Mouse (Mus musculus): ENCODE measurements around the gene Cd34. TPM values are rescaled to one million over a fixed set of nuclear protein-coding genes. Genes with fewer than 3 reads are reported as not detected.
A peak's percentile ranks its signal among the peaks of the same experiment; 100 is the strongest.

The Cd34 gene
- total and polyA plus RNA-seq, 3 experiments: 0.14 TPM; not detected in 2

DNA sequence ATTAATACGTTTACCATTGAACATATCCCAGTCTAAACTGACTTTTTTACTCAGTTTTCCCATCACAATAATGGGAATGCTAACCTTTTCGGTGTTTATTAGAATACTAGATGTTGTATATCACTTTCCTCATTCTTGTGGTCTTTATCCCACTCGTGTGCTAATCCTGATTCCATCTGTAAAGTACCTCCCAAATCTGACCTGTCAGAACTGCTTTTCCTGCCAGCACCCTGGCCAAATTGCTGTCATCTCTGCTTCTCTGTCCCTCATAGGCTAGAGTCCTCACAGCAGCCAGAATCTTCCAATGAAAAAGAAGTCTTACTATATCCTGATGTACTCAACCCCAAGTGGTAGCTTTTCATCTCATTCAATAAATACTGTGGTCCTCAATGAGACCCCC, 46.3 kb downstream of the Cd34 start:
- H3K27ac ChIP-seq (ENCODE audit: control insufficient read depth, low read depth, low read length): peak overlapping the region; percentile 45
- TF ChIP-seq MAX (IDR thresholded peaks at IDR 0.05; ENCODE audit: low read length) (no peak), EP300 (IDR thresholded peaks at IDR 0.05; ENCODE audit: low read depth in 1 of 2, low read length in 2 of 2) (0 out of 4 replicates have a peak, but pooled peaks of 1 of the 2 experiments have one; percentile 9), MEF2A (IDR thresholded peaks at IDR 0.05; ENCODE audit: extremely low read depth, insufficient replicate concordance, low read depth, low read length, poor library complexity, severe bottlenecking) (no peak), UBTF (IDR thresholded peaks at IDR 0.05; ENCODE audit: borderline replicate concordance, insufficient read depth, low read depth, low read length) (no peak), CHD1 (IDR thresholded peaks at IDR 0.05; ENCODE audit: low read depth, low read length) (0 out of 2 replicates have a peak, but pooled peaks have one; percentile 2), RAD21 (IDR thresholded peaks at IDR 0.05; ENCODE audit: low read depth, low read length) (no peak), MXI1 (IDR thresholded peaks at IDR 0.05; ENCODE audit: low read depth, low read length) (no peak), ELF1 (IDR thresholded peaks at IDR 0.05; ENCODE audit: low read depth, low read length) (no peak), RCOR1 (IDR thresholded peaks at IDR 0.05; ENCODE audit: low read depth, low read length) (0 out of 2 replicates have a peak, but pooled peaks have one; percentile 52), BHLHE40 (IDR thresholded peaks at IDR 0.05; ENCODE audit: borderline replicate concordance, low read depth, low read length) (no peak), ETS1 (IDR thresholded peaks at IDR 0.05; ENCODE audit: low read depth, low read length) (no peak)

DNA sequence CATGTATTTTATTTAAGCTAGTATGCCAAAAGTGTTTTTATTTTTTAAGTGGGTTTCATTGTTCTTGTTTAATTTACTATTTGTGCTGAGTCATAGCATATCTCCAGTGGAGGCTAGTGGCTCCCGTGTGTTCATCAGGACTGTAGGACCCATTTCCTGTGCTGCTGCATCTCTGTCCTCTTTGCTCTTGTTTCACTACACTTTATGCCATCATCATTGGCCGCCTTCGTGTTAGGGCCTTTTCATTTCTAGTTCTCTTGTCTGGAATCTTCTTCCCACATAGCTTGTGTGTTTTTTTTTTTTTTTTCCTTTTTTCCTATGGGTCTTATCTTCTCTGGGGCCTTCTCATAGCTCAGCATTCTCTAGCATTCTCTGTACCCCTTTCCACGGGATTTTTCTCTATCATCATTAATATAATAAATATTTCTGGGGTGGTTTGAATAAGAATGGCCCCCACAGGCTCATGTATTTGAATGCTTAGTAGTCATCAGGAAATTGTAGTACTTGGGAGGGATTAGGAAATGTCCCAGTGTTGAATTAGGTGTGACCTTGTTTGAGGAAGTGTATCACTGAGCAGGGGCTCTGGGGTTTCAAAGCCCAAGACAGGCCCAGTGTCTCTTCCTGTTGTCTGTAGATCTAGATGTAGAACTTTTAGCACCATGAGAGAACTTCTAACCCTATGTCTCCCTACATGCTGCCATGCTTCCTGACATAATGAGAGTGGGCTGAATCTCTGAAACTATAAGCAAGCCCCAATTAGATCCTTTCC, 47.0 kb downstream of the Cd34 start:
- Histone ChIP-seq H3K4me1 (ENCODE audit: control insufficient read depth in 1 of 2, insufficient read depth in 2 of 2, low read length in 2 of 2) (peaks cover 32 to 50% of the 10 kb centered on the region in 2 experiments), H3K79me2 (ENCODE audit: control insufficient read depth, insufficient read depth, low read length, poor library complexity) (no peaks in the 10 kb centered on the region; the same call in 1 of the 2 replicates), H3K27ac (ENCODE audit: control insufficient read depth, low read depth, low read length) (peak overlapping the region; percentile 57), H3K9ac (ENCODE audit: control insufficient read depth, low read depth, low read length, poor library complexity, severe bottlenecking) (peak overlapping the region; percentile 31; the same call in 1 of the 2 replicates), H3K9me3 (replicated peaks; ENCODE audit: insufficient read depth, low read length) (no peaks in the 10 kb centered on the region), H3K36me3 (ENCODE audit: control insufficient read depth in 1 of 2, insufficient read depth in 2 of 2, low read length in 2 of 2) (peaks cover 0 to 51% of the 10 kb centered on the region in 2 experiments; a peak in 2 of 4 replicates), H3K27me3 (ENCODE audit: control insufficient read depth in 1 of 2, insufficient read depth in 2 of 2, low read length in 2 of 2) (no peaks in the 10 kb centered on the region), H3K4me3 (ENCODE audit: control insufficient read depth in 1 of 2, insufficient read depth in 1 of 2, low read depth in 2 of 2, low read length in 2 of 2) (no peak overlapping the region)
- peak; percentile 57; the same call in 1 of the 2 replicates for TF ChIP-seq HCFC1 (IDR thresholded peaks at IDR 0.05; ENCODE audit: low read depth, low read length)
- TF ChIP-seq GATA1 (IDR thresholded peaks at IDR 0.05; ENCODE audit: low read depth, low read length): peak; percentile 56
- peak; percentile 82 for TF ChIP-seq ZNF384 (IDR thresholded peaks at IDR 0.05; ENCODE audit: low read depth, low read length)
- no peak for TF ChIP-seq KAT2A (conservative IDR thresholded peaks at IDR 0.05; ENCODE audit: low read depth, low read length)
- 0 out of 2 replicates have a peak, but pooled peaks have one; percentile 9 for TF ChIP-seq RCOR1 (IDR thresholded peaks at IDR 0.05; ENCODE audit: low read depth, low read length)
- peak; percentile 52; the same call in 1 of the 2 replicates for TF ChIP-seq ELF1 (IDR thresholded peaks at IDR 0.05; ENCODE audit: low read depth, low read length)
- peak; percentile 89 for TF ChIP-seq GABPA (IDR thresholded peaks at IDR 0.05; ENCODE audit: low read depth, low read length)
- TF ChIP-seq EP300 (IDR thresholded peaks at IDR 0.05; ENCODE audit: low read depth in 1 of 2, low read length in 2 of 2): peak; percentile 10 to 47; a peak in 3 of 4 replicates
- TF ChIP-seq CHD1 (IDR thresholded peaks at IDR 0.05; ENCODE audit: low read depth, low read length): peak; percentile 73; the same call in 1 of the 2 replicates
- 0 out of 2 replicates have a peak, but pooled peaks have one; percentile 19 for TF ChIP-seq MXI1 (IDR thresholded peaks at IDR 0.05; ENCODE audit: low read depth, low read length)
- no peak for TF ChIP-seq ZC3H11A (IDR thresholded peaks at IDR 0.05; ENCODE audit: low read depth, low read length)
- no peak for TF ChIP-seq ZMIZ1 (IDR thresholded peaks at IDR 0.05; ENCODE audit: low read depth, low read length)
- 0 out of 2 replicates have a peak, but pooled peaks have one; percentile 43 for TF ChIP-seq TBP (IDR thresholded peaks at IDR 0.05; ENCODE audit: low read depth, low read length)
- TF ChIP-seq SIN3A (IDR thresholded peaks at IDR 0.05; ENCODE audit: low read length): 0 out of 2 replicates have a peak, but pooled peaks have one; percentile 47
- no peak; the same call in 1 of the 2 replicates for TF ChIP-seq MYC (IDR thresholded peaks at IDR 0.05; ENCODE audit: low read depth, low read length)
- TF ChIP-seq USF2 (IDR thresholded peaks at IDR 0.05; ENCODE audit: borderline replicate concordance in 1 of 2, insufficient read depth in 1 of 2, low read depth in 1 of 2, low read length in 2 of 2): no peak
- peak in 1 of 2 experiments; percentile 34; a peak in 1 of 4 replicates for TF ChIP-seq POLR2A (IDR thresholded peaks at IDR 0.05; ENCODE audit: control insufficient read depth in 1 of 2, insufficient read depth in 1 of 2, low read depth in 1 of 2, low read length in 2 of 2, poor library complexity in 1 of 2)
- TF ChIP-seq MAFK (IDR thresholded peaks at IDR 0.05; ENCODE audit: borderline replicate concordance, low read depth, low read length): peak; percentile 79; the same call in 1 of the 2 replicates
- peak; percentile 46 for TF ChIP-seq ETS1 (IDR thresholded peaks at IDR 0.05; ENCODE audit: low read depth, low read length)
- TF ChIP-seq ZKSCAN1 (IDR thresholded peaks at IDR 0.05; ENCODE audit: low read depth, low read length): no peak
- DNase-seq (ENCODE audit: low read depth, low spot score): peak; percentile 84

More for the DNA sequence above, 46.3 kb downstream of the Cd34 start:
- Histone ChIP-seq H3K79me2 (ENCODE audit: control insufficient read depth, insufficient read depth, low read length, poor library complexity) (no peaks in the 10 kb centered on the region; the same call in 1 of the 2 replicates), H3K9ac (ENCODE audit: control insufficient read depth, low read depth, low read length, poor library complexity, severe bottlenecking) (no peak overlapping the region), H3K4me3 (ENCODE audit: control insufficient read depth in 1 of 2, insufficient read depth in 1 of 2, low read depth in 2 of 2, low read length in 2 of 2) (no peak overlapping the region), H3K27me3 (ENCODE audit: control insufficient read depth in 1 of 2, insufficient read depth in 2 of 2, low read length in 2 of 2) (no peaks in the 10 kb centered on the region), H3K9me3 (replicated peaks; ENCODE audit: insufficient read depth, low read length) (no peaks in the 10 kb centered on the region), H3K36me3 (ENCODE audit: control insufficient read depth in 1 of 2, insufficient read depth in 2 of 2, low read length in 2 of 2) (peaks cover 0 to 58% of the 10 kb centered on the region in 2 experiments; a peak in 2 of 4 replicates), H3K4me1 (ENCODE audit: control insufficient read depth in 1 of 2, insufficient read depth in 2 of 2, low read length in 2 of 2) (peaks cover 39 to 53% of the 10 kb centered on the region in 2 experiments)
- peak; percentile 41 for DNase-seq (ENCODE audit: low read depth, low spot score)

All from MEL (cell line).